Mouse (Mus musculus) layer of hippocampus, adult 9-10 months (tissue): ENCODE measurements around the gene Krt18.
"Not testable (repeated sequence)": the region's sequence is repeated elsewhere in the genome, so short reads cannot be mapped to it uniquely, and the experiment has no call there.

Experiments used
- DNase-seq: peaks from one replicate; pipeline ENCODE4 v3.0.0; 2022; ENCODE audit warnings: low spot score

Gene Krt18

DNA sequence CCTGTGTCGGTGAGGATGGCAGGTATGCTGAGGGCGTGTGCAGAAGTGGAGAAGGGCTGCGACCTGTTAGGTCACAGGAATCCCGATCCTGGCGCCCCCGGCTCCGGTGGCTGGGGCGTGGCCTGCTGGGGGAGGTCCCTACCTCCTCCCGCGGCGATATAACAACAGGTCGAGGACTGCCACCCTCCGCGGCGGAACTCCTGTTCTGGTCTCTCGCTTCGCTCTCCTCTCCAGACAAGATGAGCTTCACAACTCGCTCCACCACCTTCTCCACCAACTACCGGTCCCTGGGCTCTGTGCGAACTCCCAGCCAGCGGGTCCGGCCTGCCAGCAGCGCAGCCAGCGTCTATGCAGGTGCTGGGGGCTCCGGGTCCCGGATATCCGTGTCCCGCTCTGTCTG is at the start of gene Krt18:
Krt18 (plus strand) TSS at position 141 of the 400 bp plus-strand sequence.
- DNase-seq = no peak

DNA sequence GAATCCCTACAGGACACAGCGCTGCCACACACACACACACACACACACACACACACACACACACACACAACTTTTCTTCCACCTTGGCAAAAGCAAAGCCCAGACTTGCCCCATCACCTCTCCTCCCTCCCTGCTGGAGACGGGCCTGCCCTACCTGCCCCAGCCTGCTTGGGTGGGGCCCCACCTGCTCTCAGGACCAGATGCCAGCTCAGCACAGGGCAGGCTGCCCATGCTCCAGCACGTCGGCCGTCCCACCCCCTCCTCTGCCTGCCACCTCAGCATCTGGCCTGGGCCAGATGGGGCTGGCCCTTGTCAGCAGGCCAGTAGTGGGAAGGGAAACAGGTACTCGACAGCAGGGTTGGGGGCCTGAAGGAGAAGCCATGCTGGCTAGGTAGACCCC is 47.1 kb upstream of the Krt18 start:
- no peak for DNase-seq

- DNase-seq = no peak
Measured at GRCm38 (mm10) chr15:101983315-101983948, 44.5 kb upstream of the Krt18 start.

DNA sequence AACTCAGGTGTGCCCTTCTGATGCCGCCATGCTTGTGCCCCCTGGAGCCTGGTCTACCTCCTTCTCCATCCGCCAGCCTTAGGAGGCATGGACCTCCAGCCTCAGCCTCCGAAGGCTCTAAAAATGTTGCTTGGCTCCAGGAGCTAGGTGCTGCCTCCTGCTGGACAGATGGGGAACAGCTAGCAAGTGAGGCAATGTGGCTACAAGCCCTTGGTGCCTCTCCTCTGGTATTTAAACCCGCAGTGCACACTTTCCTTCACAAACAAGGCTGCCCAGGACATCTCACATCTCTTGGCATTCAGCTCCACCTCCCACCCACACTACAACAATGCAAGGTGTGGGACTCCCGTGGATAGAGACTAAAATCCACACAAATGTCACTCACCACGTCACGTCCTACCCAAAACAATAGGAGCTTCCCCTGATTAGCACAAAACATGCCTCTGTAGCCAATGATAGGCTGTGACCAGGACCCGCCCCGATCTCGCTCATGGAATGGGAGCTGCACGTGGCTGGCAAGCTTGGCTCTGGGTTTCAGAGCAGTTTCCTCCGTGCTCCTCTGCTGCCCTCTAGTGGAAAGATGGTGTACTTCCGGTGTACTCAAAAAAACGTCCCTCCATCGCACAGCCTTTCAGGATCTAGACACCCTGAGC is 43.9 kb upstream of the Krt18 start:
- DNase-seq = peak; percentile 93

- no peak for DNase-seq
Measured at GRCm38 (mm10) chr15:101984746-101985145, 43.2 kb upstream of the Krt18 start.

DNA sequence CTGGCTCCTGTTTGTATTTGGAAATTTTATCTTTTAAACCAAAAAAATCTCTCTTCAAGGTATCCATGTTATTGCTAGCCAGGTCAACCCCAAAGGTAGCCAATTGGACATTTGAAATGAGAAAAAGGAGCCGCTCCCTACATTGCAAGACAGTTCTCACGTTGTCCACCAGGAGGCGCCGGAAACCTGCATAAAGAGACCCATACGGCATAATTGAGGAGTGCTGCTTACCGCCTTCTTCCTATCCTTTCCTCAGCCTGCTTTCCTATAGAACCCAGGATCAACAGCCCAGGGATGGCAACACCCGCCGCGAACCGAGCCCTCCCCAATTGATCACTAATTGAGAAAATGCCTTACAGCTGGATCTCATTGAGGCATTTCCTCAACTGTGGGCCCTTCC is 39.9 kb upstream of the Krt18 start:
- DNase-seq = peak; percentile 85

DNA sequence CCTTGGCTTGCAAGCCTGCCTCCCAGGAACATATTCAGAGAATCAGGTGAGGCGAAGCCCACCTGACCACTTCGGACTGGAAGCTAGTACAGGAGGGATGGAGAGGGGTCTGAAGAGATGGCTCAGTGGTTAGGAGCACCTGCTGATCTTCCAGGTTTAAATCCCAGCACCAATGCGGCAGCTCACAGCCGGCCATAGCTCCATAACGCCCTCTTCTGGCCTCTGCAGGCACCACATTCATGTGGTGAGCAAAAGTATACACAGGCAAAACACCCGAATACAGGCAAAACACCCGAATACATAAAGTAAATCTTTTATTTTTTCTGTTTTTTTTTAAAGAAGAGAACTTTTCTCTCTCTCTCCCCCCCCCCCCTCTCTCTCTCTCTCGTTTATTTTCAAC is 39.3 kb upstream of the Krt18 start:
- no peak for DNase-seq

DNA sequence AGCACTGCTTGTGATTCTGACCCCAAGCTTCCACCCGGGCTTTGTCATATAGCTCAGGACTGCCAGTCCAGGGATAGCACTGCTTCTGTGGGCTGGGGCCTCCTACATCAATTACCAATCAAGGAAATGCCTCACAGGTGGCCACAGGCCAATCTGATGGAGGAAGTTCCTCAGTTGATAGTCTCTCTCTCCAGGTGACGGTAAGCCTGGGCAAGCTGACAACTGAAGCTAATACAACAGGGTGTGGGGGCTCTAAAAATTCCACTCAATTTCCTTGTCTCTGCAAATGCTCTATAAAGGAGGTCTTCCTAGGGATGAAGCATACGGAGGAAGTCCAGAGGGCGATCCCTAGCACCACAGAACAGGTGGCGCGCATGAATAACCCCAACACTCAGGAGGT is 37.0 kb upstream of the Krt18 start:
- no peak for DNase-seq

DNA sequence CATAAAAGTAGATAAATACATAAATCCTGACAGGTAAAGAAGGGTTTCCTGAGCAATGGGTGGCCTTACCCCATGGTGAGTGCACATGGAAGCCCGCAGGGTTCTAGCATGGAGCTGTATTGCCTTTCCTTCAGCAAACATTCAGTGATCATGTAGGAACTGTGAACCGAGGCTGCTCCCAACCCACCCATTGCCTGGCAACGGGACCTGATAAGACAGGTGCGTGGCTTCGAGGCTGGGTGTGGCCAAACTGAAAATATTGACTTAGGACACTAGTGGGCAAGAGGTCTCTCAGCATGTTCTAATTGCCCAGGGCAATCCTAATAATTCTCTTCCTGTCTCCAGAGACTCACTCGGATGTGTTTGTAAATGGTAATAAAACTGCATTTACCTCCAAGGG is 33.6 kb upstream of the Krt18 start:
- DNase-seq = no peak

DNA sequence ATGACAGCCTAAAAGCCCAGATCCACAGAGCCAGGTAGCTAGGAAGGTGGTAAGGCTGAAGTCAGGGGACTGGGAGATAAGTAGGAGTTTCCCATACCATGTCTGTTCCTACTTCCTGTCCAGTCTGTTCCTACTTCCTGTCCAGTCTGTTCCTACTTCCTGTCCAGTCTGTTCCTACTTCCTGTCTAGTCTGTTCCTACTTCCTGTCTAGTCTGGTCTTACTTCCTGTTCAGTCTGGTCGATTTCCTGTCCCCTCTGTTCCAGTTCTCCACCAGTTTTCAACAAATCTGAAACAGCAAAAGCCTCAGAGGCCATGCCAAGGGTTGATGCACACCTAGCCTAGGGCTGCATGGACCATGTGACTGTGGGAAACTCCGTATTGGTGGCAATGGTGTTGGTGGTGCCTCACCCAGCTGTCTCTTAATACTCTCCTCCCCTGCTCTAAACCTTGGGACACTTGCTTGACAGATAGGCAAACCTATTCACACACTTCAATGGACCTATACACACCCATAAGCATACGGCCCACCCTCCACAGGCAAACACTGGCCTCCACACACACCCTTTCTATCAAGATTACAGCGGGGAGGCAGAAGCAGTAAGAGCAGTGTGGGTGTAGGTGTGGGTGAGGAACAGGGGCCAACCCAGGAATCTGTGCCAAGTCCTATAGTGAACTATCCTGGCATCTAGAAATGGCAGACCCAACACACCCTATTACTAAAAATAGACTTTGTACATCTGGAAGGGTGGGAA is 32.3 kb upstream of the Krt18 start:
- DNase-seq = no peak

- not testable (repeated sequence) for DNase-seq
Measured at GRCm38 (mm10) chr15:101996450-101997078, 31.4 kb upstream of the Krt18 start.

DNA sequence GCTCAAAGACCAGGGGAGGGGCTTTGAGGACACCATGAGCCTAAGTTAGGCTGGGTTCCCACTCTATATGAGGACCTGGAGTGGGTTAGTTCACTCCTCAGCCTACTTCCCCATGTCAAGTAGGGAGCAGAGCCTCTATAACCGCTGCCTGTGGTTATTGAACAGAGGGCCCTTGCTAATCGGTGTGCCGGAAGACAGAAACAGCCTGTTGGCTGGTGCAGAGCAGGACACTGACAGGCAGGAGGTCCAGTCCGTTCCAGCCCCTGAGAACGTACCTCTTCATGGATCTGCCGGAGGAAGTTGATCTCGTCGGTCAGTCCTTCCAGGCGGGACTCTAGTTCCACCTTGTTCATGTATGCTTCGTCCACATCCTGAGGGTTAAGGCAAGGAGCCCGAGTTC is 28.8 kb upstream of the Krt18 start:
- DNase-seq = no peak

DNA sequence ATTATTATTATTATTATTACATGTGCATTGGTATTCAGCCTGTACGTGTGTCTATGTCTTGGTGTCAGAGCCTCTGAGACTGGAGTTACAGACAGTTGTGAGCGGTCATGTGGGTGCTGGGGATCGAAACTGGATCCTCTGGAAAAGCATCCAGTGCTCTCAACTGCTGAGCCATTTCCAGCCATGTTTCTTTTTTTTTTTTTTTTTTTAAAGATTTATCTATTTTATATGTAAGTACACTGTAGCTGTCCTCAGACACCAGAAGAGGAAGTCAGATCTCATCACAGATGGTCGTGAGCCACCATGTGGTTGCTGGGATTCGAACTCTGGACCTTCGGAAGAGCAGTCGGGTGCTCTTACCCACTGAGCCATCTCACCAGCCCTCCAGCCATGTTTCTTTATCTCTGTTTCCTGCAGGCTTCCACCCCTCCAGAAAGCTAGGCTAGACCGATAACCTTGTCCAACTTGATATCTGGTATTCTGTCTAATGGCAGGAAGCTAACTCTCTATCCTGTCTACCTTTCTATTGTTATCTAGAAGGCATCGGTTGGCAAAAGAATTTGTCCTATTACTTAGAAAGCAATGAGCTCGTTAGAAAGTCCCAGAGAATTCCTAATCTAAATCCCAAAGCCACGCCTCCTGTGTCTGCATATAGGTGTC is 28.2 kb upstream of the Krt18 start:
- no peak for DNase-seq

- no peak for DNase-seq
Measured at GRCm38 (mm10) chr15:102002646-102003488, 25.1 kb upstream of the Krt18 start.

DNA sequence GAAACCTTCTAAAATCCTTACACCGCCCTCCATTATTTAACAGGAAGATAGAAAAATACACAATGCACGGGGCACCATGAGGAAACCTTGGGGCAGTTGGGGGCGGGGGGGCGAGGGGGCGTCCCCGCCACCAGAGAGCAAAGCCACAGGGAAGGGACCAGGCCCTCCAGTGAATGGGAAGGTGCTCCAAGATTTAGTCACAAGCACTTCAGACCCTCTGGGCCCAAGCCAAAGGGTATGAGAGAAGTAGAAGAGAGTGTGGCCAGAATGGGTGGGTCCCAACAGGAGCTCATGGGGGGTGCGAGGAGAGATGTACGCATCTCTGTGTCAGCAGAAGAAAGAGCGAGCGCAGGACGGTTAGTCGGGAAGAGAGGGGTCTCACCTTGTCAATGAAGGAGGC is 24.5 kb upstream of the Krt18 start:
- DNase-seq = no peak

DNA sequence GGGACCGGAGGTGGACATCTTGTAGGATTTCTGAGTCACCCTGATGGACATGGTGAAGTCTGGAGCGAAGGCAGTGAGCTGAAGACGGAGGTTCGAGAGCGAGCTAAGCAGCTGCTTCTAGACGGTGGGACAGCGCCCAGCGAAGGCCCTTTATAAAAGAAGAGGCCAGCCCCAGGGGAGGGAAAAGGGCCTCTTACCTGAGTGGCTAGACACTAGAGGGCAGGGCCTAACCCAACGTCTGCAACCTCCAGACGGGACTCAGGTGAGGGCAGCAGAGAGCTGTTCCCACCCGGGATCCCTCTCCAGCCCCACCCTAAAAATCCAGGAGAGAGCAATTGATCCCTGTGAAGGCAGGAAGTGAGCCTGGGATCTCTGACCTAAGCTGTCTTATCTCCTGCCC is 23.8 kb upstream of the Krt18 start, which contains the start of gene Krt8:
Krt8 (minus strand) TSS at position 294 of the 400 bp plus-strand sequence.
- DNase-seq = no peak

DNA sequence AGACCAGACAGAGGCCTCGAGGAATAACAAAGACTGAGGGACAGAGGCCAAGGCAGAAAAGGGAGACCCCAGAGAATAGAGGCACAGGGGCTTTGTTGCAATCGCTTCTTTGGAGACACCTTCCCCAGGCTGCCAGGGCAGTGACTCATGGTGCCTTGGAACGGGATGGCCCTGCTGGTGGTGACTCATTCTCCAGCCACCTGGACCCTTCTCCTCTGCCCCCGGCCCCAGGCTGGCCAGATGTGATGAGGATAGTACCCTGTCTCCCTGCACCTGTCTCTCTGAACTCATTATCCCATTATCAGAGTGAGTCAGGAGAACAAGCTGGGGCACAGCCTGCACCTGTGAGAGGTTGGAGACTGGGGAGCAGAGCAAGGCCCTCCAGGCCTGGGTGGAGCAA is 22.7 kb upstream of the Krt18 start:
- DNase-seq = no peak

DNA sequence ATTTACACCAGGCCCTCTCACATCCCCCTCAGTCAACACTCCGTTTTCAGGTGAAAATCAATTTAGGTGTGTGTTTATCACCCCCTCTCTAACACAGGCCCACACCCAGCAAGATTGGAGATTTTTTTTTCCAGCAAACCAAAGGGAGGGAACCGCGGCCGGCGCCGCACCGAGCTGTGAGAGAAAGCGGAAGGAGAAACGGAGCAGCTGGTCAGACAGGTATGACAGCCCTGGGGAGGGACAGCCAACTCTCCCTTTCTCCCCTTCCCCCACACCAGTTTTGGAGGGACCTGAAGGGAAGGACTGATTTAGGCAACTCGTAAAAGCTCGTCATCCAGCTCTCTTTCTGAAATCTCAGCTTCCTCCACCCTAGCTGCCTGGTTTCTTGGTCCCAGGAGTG is 21.7 kb upstream of the Krt18 start:
- no peak for DNase-seq

DNA sequence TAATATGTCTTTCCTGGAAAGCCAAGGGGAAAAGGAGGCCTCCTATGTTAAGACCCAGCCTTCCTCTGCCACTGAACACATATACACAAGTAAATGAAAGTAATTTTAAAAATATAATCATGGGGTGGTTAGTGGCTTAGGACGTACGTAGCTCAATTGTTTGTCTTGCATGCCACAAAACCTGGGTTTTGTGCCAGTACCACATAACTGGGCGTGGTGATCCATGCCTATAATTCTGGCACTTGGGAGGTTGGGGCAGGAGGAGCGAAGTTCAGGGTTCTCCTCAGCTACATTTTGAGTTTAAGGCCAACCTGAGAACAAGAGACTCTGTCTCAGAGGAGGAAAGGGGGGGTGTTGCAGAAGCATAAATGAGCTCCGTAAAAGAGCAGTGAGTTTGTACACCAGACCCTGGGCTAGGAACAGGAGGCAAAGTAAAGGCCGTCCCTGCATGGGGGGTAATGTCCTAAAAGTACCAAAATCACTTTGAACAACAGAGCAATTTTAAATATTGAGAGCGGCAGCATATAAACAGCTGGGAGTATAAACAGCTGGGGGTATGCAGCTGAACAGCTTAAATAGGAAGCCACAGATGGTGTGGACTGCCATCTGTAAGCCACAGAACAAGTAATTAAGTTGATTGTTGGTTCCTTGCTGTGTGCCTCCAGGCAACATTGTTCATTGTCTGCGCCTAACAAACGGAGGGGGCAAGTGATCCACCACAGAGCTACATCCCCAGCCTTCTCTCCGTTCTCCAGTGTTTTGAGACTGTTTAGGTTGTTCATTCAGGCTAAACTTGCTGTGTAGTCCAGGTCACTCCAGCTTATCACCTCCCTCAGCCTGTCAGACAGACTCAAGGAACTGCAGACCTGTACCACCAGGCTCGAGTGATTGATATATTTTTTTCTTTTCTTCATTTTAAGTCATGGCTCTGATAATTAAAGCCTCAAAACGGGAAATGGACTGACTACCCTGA is 20.6 kb upstream of the Krt18 start:
- no peak for DNase-seq
